Mouse (Mus musculus) left cerebral cortex, postnatal 4 days (tissue): ENCODE data around the gene Trim10. TPM values are rescaled to one million over a fixed set of nuclear protein-coding genes. Genes with fewer than 3 reads are reported as not detected.
"Not testable (repeated sequence)": the region's sequence is repeated elsewhere in the genome, so short reads cannot be mapped to it uniquely, and the experiment has no call there.

Source experiments
- DNase-seq: peaks from one replicate; pipeline ENCODE4 v3.0.0-alpha.2; 2022
- intact Hi-C: fragments of 180-260 bp; cut with DNase I; formaldehyde crosslinking; loops from one replicate; pipeline ENCODE4 v1.15.1; 2025
- total RNA-seq, 2 experiments: library from RNA; stranded (reverse); gene quantifications; 2 replicates each; pipeline ENCODE4 v1.2.3; 2021

The Trim10 gene
- total RNA-seq, result not detected

DNA sequence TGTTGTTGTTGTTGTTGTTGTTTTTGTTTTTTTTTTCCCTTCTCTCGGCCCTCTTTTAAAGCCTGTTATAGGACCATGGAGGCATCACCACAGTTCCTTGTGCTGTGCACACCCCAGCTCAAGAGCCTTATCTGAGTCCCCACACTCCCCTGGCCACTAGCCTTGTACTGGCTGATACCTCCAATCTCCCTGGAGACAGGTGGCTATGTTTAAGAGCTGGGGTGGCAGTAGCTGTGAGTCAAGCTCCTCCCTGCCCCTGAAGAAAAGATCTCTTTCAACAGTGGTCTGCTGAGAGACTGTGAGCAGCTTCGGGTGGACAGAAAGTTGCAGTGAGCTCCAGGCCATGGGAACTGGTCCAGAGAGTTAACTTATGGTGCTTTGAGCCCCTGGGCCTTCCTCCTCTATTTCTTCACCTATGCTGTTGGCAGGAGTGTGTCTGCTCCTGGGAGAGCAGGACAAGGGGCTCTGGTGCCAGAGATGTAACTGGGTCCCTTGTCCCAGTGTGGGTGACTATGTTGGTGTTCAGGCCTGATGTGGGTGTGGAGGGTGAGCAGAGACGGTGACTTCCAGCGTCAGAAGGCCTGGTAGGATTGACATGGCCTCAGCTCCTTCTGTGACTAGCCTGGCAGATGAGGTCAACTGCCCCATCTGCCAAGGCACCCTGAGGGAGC is at the start of gene Trim10:
Trim10 (plus strand) TSS at position 291 of the 671 bp plus-strand sequence.
- intact Hi-C loops, result no loop called here
- no peak for DNase-seq

DNA sequence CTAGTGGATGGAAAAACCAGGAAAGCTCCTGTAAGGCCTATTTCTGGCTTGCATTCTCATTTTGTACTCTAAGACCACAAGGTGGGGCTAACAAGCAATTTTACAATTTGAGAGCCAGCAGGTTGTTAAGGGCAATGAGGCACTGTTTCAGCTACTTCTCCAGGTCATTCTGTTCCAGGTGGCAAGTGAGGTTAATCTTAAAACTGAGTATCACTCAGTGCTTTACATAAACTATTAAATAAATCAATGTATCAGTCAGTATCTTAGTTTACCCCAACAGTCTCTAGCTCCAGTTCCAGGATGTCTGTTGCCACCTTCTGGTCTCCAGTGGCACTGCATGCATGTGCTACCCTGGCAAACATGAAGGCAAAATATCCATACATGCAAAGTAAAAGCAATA is 45.4 kb upstream of the Trim10 start:
- intact Hi-C loops, result no loop called here
- peak; percentile 52 for DNase-seq

DNA sequence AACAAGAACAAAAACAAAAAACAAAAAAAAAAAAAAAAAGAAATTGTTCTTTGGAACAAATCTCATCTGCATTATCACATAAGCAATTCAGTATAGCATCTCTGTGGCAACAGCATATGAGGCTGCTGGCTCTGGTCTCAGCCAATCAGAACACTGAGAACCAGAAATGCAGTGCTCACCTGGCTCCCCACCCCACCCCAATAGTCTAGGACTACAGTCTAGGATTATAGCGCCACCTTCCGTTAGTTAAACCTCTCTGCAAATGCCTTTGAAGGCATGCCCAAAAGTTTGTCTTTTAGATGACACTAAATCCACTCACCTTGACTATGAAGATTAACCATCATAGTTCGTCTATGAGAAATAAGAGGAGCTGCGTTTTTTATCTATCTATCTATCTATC is 43.8 kb upstream of the Trim10 start:
- intact Hi-C loops, result no loop called here
- peak; percentile 18 for DNase-seq

DNA sequence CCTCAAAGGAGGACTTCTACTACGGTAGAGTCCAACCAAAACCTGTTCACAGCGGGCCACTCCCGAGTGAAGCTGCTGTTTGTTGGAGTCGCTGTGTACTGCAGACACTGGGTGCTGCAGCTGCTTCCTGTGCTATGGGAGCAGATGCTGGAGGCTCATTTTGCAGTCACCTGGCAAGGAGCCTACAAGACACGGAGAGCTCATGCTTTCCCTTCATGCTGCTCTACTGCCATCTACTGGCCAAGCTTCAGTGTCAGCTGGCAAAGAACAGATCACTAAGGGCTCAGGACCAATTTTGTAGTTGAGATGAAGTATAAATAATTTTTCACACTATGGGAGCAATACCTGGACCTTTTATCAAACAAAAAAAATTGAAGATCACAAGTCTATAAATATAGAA is 43.4 kb upstream of the Trim10 start:
- peak; percentile 93 for DNase-seq
- intact Hi-C loops, result not testable (repeated sequence)

DNA sequence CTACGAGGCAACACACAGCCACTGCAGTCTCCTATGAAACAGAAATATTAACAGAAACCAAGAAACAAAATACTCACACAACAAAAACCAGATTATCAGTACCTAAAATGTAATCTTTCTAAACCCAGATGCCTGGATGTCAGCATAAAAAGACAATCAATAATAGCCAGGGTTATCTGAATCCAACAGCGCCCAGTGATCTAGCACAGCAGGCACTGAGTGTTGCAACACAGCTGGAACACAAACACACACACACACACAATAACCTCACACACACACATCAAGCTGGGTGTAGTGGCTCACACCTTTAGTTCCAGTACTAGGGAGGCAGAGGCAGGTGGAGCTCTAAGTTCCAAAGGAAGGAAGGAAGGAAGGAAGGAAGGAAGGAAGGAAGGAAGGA is 40.9 kb upstream of the Trim10 start:
- no peak for DNase-seq
- intact Hi-C loops, result no loop called here

DNA sequence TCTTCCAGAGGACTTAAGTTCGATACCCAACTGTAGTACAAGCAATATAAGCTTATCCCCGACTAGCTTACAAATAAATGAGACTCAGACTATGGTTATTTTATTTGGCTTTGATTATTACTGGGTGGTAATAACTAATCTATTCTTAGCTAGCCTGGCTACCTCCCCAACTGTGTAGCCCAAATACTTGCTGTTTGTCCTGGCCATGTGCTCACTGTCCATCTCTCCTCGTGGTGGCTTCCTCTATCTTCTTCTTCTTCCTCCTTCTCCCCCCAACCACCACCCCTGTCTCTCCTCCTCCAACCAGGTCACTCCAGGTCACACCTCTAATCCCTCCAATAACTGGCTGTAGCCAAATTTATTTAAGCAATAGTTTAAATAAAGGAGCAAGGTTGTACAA is 38.9 kb upstream of the Trim10 start:
- no peak for DNase-seq
- intact Hi-C loops, result no loop called here

DNA sequence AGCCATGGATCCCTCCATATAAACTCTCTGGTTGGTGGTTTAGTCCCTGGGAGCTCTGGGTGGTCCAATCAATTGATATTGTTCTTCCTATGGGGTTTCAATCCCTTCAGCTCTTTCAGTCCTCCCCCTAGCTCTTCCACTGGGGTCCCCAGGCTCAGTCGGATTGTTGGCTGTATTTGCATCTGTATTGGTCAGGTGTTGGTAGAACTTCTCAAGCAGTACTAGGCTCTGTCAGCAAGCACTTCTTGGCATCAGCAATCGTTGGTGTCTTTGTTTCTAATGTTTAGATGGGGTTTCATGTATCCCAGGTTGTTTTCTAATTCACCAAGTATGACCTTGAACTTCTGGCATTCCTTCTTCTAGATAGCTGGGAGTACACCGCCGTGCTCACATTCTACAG is 36.7 kb upstream of the Trim10 start:
- DNase-seq, result no peak
- intact Hi-C loops, result no loop called here

DNA sequence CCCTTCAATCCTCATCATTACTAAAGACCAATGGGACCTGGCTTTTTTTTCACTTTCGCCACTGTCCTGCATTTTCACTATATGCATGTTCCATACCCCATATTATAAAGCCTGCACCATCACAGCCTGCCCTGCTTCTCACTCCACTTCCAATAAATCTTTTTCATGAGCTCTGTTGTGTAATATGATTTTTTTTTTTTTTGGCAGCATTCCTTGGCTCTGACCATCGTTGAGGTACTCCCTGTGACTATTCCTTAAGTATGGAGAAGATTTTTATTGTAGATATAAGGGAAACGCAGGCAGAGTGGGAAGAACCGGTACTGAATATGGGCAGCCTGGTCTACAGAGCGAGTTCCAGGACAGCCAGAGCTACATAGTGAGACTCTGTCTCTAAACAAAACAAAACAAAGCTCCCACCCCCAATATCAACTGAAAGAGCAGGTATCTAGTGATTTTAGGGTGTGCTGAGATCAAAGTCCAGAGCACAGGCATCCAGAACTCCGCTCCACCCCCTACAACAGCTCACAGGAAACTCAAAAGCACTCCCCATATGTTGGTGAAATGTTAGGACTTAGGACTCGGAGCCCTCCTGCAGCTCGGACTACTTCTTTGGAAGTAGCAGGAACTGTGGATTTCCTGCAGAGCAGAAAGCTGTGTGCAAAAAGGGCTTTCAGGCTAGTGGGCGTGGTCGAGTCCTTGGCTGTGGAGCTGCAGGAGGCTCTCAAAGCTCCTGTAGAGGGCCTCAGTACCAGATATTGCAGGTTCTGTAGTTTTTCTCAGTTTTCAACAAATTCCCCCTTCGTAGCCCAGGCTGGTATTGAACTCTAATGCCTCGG is 33.6 kb upstream of the Trim10 start:
- peak; percentile 40 for DNase-seq
- intact Hi-C loops, result no loop called here

DNA sequence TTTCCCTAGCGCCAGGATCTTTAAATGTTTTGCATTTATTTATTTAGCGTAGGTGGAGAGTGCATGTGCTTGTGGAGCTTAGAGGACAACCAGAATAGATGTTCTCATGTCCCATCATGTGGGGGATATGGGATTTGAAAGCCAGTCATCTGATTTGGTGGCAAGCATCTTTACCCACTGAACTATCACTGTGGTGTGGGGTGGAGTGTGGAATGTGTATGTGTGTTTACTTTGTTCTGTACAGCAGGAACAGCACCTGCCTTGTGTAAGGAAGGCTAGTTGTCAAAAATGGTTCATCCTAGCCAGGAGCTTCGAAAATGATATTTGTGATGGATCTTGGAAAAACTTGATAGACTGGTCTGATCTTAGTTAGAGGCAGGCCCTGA is 33.0 kb upstream of the Trim10 start:
- intact Hi-C loops, result no loop called here
- no peak for DNase-seq

DNA sequence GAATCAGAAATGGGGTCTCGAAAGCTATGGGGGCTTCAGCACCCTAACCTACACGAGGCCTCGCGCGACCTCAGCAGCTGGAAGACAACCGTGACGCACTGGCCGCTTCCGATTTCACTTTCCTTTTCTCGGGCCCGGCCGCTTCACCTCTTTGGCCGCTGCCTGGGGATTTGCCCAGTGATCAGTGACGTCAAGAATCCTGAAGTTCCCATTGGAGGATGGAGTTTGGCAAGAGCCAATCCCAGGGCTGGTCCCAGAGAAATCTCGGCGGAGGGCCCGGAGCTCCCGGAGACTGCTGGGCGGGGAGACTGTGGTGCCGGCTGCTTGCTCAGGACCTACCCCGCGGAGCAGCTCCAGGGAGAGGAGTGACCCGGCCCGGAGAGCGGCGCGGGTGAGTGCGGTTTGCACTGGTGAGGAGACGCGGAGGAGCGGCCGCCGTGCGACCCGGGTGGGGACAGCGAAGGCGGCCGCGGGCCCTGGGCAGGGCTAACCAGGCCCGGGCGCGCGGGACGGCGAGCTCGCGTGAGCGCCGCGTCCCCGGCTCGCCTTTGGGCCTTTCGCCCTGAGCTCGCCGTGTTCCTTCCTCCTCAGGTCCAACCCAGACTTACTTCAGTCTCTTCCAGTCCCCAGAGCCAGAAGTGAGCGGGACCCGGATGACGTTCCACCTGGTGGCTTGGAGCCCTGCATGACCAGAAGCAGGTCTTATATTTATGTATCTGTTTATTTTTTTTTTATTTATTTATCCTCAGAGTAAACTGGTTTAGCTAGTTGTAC is 32.3 kb upstream of the Trim10 start, which contains the start of gene Trim26:
Trim26 (plus strand) TSS at position 261 of the 774 bp plus-strand sequence.
- DNase-seq, result peak; percentile 95
- intact Hi-C loops, result no loop called here

DNA sequence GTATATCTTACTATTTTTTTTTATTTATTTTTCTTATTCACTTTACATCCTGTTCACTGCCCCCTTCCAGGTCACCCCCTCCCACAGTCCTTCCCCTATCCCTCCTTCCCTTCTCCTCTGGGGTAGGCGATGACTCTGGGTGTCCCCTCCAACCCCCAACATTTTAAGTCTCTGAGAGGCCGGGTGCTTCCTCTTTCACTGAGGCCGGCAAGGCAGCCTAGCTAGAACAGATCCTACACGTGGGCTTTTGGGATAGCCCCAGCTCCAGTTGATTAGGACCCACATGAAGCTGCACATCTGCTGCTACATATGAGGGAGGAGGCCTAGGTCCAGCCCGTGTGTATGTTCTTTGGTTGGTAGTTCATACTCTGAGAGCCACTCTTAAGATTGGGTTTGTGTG is 30.4 kb upstream of the Trim10 start:
- DNase-seq, result no peak
- intact Hi-C loops, result no loop called here

DNA sequence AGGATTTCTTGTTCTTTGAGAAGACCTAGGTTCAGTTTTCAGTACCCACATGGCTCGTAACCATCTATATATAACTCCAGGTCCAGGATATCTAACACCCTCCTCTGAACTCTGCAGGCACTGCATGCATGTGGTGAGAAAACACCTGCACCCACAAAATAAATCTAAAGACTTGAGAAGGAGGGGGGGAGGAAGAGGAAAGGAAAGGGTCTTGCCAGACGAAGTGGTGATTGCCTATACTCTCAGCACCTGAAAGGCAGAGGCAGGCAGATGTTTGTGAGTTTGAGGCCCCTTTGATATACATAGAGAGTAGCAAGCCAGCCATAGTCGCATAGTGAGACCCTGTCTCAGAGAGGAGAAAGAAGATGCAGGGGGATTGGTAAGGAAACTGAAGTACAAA is 29.4 kb upstream of the Trim10 start:
- no peak for DNase-seq
- intact Hi-C loops, result no loop called here

DNA sequence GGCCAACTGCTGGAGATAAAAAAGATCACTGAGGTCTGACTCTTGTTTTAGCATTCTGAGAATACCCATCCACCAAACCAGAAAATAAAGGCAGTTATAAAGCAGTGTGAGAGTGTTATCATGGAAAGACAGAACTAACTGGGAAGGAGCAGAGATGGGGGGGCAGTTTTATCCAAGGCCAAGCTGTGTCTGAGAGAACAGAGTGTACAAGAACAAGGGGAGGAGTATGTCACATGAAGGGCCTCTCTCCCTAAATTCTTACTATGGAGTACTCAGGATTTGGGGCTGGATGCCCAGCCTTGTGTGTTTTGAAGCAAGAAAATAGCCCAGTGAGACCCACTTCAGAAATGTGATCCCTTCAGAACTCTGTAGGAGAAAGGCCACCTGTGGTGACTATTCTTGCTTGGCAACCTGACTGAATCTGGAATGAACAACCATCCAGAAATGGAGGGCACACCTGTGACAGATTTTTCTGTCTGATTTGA is 28.4 kb upstream of the Trim10 start:
- intact Hi-C loops, result no loop called here

DNA sequence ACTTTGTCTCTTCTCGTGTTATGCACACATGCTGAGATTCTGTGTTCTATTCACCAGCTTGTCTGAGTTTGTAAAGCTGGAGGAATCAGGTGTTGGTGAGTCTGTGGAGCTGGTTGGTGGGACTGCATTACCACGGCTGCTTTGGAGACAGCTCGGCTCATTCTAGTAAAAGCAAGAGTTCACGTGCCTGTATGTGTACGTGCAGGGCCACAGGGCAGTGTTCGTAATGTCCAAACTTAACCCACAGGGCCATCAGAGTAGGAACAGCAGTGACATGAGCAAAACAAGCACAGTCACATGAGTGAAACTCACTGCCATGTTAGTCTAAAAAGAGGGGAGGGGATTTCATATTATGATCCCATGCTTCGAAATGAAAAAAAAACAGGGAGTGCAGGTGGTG is 25.7 kb upstream of the Trim10 start:
- DNase-seq, result no peak
- intact Hi-C loops, result no loop called here

More for the DNA sequence above, 28.4 kb upstream of the Trim10 start:
- DNase-seq, result no peak

DNA sequence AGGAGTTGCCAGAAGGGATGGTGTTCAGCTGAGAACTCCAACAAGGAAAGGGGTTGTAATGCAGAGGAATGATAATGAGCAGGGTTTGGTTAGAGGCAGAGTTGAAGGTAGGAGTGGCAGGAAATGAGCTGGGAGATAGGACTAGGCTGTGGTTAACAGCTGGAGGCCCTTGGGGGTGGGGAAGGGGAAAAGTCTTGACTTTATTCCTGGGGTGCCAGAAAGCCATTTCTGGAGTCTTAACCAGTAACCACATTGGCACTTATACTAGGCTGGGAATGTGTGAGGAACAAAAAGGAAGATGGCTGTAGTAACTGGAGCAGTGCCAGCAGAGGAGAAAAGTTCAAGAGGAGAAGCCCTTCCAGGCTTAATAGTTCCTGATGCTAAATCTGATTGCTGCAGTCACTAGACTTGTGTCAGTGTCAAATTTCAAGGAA is 25.1 kb upstream of the Trim10 start:
- intact Hi-C loops, result no loop called here
- no peak for DNase-seq

DNA sequence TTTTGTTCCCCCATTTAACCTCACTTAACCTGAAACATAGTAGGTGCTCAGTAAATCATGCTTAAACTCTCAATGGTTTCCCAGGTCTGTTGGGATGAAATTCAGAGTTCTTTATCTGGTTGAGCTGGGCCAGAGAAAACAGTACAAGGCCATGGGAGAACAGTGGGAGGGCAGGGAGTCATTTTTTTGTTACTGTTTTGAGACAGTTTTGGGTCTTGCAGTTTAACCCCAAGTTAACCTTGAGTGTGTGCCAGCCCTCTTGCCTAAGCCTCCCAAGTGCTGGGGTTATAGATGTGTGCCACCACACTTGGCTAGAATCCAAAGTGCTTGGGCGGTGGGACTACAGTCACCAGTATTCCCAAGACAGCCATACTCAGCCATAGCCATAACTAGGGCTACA is 24.6 kb upstream of the Trim10 start:
- intact Hi-C loops, result no loop called here
- DNase-seq, result no peak

DNA sequence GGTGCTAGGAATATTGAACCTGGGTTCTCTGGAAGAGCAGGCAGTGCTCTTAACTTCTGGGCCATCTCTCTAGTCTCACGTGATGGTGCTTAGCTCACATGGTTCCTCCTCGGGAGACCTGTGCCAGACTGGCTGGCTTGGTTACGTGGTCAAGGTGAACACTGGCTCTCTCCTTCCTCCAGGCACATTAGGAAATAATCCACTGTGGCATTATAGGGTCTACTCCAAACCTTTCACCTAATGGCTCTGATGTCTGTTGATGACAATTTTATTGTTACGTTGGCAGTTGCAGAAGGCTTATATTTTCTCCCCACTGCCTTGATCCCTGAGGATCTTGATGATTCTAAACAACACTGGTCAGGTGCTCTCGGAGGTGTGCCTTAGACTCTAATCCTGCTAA is 20.5 kb upstream of the Trim10 start:
- intact Hi-C loops, result no loop called here
- no peak for DNase-seq

DNA sequence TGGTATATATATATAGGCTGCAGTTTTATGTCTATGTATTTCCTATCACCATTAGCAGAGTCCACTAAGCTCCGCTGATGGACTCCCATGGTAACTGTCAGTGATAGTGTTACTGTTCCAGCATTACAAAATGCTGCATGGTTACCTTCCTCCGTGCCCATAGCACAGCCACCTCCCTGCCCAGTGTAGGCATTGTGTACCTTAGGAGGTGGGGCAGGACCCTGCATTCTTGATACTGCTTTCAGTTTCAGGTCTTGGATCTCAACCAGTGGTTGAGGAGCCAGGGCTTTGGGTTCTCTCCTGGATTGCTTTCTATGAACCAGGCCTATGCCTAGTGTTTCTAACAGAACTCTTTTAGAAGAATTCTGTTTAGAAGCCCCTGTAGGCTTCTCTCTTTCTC is 19.4 kb upstream of the Trim10 start:
- DNase-seq, result no peak
- intact Hi-C loops, result no loop called here

DNA sequence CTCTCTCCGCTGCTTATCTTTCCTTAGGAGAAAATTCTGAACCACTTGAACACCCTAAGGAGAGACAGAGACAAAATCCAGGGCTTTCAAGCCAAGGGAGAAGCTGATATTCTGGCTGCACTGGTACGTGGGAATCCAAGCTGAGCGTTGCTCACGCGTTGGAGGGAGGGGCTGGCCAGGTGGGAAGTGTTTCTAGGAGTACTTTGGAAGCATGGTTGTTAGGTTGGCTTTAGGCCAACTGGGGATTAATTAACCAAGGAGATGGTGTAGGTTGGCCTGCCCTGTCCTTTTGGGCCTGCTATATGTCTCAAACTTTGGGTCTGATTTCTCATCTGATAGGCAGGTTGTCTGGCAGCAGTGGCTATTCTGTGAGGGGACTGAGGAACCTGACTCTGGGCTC is 18.2 kb upstream of the Trim10 start:
- no peak for DNase-seq
- intact Hi-C loops, result no loop called here

DNA sequence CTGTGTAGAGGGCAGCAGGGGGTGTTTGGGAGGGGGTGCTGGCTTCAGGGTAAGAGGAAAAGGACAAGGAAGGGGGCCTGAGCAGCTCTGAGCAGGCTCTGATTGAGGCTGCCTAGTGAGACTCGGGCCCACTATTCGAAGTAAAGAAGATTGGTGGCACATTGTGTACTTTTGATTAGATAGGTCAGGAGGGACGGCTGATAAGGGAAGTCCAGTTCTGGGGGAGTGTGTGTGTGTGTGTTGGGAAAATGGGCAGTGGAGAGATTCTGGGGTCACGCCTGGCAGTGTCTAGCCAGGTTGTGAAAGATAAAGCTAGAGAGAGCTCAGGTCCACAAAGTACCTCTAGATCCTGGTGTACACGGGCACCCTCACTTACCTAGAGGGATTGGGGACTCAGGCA is 17.7 kb upstream of the Trim10 start:
- intact Hi-C loops, result no loop called here
- no peak for DNase-seq

DNA sequence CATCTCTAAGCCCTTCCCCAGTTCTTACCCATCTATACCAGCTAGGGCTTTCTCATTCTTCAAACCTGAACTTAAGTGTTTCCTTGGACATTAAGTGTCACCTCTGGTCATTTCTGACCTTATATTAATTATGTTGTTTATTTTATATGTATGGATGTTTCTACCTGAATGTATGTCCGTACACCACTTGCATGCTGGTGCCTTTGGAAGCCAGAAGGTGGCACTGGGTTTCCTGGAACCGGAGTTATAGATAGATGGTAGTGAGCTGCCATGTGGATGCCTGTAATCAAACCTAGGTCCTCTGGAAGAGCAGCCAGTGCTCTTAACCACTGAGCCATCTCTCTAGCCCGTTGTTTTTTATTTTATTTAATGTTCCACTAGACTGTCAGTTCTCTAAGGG is 13.9 kb upstream of the Trim10 start:
- intact Hi-C loops, result no loop called here
- DNase-seq, result no peak
